Mouse (Mus musculus): ENCODE results near the gene Psd.

The Psd gene

DNA sequence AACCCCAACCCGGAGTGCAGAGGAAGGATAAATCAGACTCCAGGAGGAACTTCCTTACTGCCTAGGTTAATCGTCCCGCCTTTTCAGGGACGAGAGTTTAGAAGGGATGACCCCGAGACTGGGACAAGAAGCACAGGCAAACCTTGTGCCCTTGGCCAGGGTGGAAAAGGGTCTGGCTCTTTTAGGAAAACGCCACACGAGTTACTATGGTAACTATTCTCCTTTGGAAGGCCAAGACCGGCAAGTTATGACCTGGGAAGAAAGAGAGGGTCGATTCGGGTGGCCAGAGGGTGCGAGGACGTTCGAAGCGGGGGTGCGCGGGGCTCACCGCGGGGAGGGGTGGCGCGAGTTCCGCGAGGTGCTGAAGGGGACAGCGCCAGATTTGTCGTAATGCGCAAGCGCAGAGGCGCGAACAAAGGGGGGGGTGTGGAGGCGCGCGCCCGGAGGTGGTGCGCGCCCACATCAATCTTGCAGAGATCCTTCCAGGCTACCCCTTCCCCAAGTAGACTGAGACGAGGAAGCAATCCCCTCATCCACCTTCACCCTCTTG is at the start of gene Psd:
TSS of gene Psd (minus strand) at position 401 of the 550 bp plus-strand sequence.
- DNase-seq (ENCODE audit: low spot score in 2 of 2), result no peak

DNA sequence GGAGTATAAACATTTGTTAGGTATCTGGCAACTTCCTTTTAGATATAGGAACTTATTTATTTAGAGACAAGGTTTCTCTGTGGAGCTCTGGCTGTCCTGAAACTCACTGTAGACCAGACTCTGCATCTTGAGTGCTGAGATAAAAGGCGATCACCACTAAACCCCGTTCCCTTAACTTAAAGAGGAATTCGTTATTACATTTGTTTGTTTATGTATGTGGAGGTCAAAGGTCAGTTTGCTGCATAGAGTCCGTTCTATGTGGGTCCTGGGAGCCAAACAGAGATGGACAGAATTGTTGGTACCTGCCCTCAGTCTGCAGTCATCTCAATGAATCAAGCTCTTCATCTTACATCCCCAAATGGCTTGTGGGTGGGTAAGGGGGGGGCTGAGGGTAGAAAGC is 48.9 kb upstream of the Psd start:
- no peak for DNase-seq (ENCODE audit: low spot score in 2 of 2)

DNA sequence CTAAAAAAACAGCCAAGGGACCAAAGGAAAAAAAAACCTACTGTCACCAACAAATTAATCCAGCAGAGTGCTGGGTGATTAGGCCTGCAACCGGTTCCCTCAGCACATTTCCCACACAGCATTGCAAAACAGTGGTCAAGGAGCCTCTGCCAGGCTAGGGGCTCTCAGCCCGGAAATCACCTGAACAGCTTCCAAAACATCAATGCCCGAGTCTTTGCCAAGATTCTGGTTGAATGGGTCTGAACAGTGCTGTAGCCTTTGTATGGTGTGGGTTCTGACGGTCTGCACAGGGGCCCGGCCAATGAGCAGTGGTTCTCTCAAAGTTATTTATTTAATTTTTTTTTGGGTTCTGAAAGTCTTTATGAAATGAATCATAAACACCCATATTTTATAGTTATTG is 48.5 kb upstream of the Psd start:
- DNase-seq (ENCODE audit: low spot score in 2 of 2), result no peak

DNA sequence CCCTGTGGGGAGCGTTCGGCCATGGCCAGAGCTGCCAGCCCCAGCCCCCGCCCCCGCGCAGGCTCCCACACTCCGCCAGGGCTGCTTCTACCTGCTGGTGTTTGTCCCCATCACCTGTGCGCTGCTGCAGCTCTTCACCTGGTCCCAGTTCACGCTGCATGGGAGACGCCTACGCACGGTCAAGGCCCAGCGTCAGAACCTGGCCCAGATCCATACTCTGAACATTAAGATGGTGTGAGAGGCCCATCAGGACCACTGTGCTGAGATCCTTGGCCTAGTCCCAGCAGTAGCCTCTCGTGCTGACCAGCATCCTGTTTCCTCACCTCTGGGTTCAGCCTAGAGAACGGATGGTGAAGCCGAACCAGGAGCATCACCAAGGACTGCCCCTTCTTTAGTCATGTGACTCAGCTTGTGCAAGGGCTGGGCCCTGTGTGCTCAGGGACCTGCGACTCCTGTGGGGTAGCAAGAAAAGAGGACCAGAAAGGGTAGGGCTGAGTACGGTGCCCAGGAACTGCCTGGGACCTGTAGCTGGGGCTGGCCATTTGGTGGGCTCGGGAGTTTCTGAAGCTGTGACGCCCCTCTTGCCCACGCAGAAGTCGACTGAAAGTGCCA is 47.6 kb upstream of the Psd start:
- no peak for DNase-seq (ENCODE audit: low spot score in 2 of 2)

DNA sequence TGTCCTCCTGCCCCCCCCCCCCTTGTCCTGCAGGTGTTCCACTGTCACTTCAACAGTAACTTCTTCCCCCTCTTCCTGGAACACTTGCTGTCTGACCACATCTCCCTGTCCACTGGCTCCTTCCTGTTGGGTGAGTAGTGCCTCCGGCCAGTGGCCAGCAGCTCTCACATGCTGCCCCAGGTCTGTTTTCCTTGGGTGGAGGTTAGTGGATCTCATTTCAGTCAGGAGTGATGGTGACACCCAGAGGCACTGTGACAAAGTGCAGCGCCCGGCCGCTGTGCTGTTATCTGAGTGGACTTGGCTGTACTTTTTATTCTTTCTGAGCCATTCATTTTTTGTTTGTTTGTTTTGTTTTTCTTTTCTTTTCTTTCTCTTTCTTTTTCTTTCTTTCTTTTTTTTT is 42.2 kb upstream of the Psd start:
- DNase-seq (ENCODE audit: low spot score in 2 of 2), result peak; percentile 33 to 34

DNA sequence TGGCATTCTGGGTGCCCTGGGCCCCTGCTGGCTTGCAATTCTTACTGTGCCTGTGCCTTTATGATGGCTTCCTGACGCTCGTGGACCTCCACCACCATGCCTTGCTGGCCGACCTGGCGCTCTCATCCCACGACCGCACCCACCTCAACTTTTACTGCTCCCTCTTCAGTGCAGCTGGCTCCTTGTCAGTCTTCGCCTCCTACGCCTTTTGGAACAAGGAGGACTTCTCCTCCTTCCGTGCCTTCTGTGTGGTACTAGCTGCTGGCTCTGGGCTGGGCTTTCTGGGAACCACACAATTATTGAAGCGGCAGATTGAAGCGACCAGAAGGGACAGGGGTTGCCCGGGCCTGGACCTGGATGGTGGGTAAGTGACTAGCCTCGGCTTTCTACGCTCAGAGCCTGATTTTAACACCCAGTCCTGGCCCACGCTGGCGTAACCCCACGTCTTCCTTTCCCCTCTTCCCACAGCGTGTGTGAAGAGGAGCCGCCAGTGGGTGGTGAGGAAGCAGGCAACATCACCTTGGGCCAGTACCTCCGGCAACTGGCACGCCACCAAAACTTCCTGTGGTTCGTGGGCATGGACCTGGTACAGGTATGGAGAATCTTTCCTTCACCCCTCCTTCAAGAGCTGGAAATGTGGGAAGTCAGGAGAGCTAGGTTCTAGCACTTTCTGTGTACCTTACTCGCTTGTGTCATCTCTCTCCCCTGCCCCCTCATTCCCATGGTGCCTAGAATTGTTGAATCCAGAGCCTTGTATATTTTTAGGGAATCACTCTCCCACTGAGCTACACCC is 41.0 kb upstream of the Psd start:
- DNase-seq (ENCODE audit: low spot score in 2 of 2), result no peak

DNA sequence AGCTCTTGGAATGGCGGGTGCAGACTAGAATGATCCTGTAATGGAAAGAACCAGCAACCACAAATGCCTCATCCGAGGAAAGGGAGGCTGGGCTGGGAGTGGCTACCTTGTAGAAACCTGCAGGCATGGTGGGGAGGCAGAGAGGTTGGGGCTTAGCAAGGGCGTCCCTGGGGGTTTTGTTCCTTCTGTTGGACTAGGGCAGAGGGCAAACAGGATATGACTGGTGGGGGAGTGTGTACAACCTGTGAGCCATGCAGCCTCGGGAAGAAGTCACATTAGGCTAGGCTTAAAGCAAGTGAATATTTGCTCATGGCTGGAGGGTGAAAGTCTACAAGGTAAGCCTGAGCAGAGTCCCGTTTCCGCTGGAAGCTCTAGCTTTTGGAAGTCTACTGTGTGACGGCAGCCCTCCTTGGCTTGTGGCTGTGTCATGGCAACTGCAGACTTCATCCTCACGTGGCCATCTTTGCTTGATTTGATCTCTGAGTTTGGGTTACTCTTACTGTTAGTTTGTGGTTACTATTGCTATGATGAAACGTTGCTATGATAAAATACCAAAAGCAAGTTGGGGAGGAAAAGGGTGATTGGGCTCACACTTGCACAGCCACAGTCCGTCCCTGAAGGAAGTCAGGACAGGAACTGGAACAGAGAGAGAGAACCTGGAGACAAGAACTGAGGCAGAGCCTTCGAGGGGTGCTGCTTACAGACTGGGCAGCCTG is 36.5 kb upstream of the Psd start:
- DNase-seq (ENCODE audit: low spot score in 2 of 2), result no peak

DNA sequence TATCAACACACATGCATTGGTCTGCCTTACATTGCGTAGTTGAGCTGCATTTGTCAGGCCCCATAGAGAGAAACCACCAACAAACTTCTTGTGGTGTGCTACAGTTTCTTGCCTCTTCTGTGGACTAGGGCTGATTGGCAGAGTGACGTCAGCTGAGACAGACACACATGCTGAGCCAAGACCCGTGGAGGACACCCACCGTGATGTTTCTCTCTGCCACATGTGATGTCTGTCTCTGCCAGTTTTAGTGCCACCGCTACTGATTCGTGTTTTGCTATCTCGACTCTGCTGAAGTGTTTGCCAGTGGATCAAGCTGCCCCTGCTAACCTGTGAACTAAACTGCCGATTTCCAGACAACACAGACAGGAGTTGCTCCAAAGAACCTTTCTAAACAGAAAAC is 35.1 kb upstream of the Psd start:
- no peak for DNase-seq (ENCODE audit: low spot score in 2 of 2)

DNA sequence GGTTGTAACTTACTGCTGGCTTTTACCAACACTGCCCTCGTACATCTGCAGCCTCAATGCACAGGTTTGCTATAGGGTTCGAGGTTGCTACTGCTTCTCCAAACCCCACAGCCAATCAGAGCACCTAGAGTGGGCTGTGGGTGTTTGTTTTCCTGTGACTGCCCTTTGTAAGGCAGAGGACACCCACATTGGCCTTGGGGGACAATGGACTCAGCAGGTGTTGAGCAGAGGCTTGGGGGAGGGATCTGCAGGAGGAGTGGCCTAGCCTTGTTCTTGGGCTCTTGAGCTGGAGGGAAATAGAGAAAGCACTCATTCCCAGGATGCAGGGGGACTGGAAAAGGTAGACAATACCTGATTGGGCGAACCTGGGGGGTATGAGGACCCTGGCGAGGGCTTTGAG is 31.4 kb upstream of the Psd start:
- DNase-seq (ENCODE audit: low spot score in 2 of 2), result no peak

DNA sequence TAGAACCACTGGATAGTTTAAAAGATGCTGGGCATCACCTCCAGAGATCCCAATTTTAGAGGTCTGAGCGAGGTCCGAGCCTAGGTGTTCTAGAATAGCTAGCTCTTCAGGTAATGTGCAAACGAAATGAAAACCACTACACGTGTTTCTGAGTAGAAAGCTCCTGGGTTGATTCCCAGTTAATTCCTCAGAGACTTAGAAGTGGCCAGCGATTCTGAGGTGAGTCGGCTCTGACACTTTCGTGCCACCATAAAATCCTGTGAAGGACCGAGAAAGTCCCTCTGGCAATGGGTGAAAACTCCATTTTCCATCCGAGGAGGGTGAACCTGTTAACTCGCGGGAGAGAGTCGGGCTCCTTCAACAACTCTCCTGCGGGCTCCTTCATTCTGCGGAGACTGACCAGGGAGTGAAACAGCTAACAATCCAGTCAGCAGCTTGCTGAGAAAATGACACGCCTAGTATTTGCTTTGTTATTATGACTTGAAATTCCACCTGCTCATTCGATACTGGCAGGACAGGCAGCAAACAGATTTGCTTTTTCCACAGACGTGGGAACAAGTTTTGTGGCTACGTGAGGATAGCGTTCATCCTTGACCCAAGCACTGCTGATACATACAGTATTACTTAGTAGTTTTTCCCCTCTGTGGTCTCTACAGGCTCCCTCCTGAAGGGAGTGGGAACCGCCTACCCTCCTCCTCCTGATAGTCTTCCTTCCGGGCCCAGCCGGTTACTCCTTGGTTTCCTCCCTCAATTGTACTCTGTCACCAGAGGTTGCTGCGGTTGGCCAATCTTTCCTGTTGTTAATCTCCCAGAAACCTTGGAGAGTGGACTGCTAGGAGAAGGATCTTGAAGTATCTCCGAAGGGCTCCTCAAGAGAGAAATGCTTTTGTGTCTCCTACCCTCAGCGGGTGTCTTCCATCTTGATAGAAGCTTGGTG is 30.7 kb upstream of the Psd start:
- no peak for DNase-seq (ENCODE audit: low spot score in 2 of 2)

DNA sequence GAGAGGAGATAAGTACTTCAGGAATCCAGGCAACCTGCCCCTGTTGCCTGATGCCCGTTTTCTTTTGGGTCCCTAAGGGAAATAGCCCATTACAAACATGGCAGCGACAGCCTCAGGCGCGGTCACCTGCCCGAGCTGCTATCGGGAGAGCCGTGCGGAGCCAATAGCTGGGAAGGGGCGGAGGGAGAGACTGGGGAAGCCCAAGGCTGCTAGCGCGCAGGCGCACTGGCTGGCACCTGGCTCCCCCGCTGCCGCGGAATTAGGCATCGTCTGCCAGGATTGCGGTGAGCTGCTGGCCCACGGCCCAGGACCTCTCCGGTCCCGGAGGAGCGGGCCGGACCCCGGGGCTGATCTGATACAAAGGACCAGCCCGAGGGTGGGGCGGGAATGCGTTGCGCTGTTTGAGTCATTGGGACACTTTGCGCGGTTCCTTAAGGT is 29.8 kb upstream of the Psd start:
- peak; percentile 81 for DNase-seq (ENCODE audit: low spot score in 2 of 2)

DNA sequence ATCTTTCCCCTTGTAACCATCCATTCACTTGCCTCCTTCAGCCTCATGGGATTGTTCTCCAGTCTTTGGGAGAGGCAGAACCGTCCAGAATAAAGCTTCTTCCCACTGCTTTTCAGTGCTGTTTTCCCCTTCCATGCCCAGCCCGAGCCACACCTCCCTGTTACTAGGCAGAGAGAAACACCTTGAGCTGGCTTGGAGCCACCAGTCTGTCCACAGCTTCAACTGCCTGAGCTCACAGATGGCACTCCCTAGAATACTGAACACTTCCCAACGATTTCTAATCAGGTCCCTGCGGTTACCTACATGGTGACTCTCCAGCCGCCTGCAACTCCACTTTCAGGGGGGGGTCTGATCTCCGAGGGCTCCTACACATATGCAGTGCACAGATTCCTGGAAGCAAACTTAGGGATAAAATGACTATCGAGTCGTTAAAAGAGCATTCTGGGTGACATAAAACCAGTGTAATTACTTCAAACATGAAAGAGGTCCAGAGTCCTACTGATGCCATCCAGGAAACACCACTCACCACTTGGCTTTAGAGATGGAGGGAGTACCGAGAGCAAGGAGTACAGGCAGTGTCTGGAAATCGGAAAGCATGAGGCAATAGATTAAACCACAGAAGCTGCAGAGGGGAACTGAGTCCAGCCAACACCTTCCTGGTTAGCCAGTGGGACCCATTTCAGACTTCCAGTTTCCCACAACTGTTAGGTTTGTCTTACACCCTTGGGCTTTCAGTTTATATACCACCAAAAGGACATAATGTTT is 23.4 kb upstream of the Psd start, which contains the start of gene 2310034G01Rik:
TSS of gene 2310034G01Rik (minus strand) at position 135 of the 765 bp plus-strand sequence.
- no peak for DNase-seq (ENCODE audit: low spot score in 2 of 2)

DNA sequence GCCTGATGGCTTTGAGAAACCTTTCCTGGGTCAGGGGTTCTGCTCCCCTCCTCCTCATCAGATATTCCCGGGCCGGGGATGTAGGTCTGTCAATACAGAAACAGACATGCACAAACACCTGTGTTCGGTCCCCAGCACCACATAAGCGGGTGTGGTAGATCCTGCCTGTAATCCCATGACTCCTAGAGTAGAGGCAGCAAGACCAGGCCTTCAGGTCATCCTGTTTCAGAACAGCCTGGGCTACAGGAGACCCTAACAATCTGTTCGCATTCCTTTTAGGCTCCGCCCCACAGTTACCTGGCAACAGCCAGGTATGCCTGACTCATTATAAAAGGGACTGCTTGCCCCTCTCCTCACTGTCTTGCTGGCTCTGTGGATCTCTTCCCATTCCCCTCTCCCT is 22.6 kb upstream of the Psd start:
- no peak for DNase-seq (ENCODE audit: low spot score in 2 of 2)

DNA sequence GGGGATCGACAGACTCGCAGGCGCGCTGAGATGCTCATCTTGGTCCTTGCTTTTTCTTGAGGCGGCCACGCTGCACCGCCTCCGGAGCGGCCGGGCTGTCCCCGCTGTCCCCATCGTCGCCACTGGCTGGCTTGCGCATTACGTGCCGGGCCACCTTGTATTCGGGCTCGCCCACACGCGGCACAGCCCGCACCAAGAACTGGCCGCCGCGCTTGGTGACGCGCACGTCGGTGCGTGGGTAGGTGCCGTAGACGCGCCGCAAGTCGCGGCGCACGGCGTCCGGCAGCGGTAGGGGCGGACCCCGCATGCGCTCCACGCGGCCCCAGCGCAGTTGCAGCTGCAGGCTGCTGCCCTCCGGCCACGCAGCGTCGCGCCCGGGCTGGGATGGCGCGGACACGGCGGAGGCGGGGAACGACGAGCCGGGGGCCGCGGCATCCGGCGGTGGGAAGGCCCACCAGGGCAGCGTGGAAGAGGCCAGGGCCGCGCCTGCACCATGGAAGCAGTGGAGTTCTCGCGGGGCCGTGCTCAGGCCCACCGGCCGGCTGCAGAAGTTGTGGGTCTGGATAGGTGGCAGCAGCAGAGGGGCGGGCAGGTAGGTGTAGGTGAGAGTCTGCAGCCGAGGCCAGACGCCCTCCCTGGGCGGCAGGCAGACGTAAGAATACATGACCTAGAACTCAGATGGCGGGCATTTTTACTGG is 22.0 kb upstream of the Psd start:
- DNase-seq (ENCODE audit: low spot score in 2 of 2), result peak; percentile 47 to 55

DNA sequence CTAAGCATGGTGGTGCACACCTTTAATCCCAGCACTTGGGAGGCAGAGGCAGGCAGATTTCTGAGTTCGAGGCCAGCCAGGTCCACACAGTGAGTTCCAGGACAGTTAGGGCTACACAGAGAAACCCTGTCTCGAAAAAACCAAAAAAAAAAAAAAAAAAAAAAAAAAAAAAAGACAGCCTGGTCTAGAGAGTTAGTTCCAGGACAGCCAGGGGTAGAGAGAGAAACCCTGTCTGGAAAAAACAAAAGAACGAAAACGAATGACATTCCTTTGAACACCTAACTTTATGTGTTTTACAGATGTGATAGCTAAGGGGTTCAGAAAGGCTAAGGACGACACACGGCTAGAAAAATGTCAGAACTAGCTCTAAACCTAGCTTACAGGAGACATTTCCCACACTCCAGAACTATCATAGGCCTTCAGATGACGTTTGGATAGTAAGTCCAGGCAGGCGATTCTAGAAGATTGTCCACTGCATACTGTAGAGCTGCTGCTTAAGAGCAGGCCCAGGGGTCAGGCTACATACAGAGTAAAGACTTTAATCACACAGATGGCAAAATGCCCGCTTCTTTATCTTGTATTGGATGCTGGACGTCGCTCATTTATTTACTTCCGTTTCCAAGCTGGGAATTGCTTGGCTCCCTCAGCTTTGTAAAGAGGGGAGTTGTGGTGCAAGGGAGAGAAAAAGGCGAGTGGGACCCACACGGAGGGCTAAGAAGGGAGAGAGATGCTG is 21.1 kb upstream of the Psd start:
- DNase-seq (ENCODE audit: low spot score in 2 of 2), result no peak

DNA sequence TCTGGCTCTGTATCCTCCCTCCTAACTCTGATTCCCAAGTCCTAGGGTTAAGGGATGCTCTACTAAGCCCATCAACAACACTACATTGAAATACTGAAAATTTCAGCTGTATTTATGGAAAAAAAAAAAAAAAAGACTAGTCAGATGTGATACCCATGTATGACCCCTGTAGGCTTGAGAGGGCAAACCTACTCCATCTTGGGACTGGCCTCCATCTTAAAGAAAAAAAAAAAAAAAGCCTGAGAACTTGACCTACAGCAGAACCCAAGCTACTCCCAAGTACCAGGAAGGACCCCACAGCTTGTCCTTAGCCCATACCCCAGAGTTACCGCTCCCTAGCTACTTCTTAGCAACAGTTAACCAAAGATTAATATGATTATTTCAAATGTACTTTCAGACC is 20.2 kb upstream of the Psd start:
- no peak for DNase-seq (ENCODE audit: low spot score in 2 of 2)

DNA sequence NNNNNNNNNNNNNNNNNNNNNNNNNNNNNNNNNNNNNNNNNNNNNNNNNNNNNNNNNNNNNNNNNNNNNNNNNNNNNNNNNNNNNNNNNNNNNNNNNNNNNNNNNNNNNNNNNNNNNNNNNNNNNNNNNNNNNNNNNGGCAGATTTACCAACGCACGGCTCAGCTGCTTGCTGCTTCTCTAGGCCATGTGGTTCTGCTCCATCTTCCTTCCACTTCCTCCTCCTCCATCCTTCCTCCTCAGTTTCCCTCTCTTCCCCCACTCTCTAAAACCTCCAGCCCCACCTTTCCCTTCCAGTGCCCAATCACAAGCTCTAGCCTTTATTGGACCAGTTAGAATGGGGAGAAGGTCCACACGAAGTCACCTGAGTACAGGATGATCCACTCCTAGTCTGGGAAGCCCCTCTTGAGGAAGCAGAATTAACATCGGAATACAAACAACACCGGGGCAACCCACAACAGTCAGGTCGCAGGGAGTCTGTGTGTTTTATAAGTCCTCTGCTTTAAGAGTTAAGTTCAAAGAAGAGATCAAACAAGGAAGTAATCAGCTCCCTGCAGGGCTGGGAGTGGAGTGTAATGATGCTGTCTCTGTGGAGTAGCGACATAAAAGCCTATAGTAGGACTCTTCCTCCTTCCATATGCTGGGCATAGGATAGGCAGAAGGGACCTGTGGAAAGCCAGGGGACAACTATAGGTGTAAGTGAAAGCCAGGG is 17.9 kb upstream of the Psd start:
- no peak for DNase-seq (ENCODE audit: low spot score in 2 of 2)

DNA sequence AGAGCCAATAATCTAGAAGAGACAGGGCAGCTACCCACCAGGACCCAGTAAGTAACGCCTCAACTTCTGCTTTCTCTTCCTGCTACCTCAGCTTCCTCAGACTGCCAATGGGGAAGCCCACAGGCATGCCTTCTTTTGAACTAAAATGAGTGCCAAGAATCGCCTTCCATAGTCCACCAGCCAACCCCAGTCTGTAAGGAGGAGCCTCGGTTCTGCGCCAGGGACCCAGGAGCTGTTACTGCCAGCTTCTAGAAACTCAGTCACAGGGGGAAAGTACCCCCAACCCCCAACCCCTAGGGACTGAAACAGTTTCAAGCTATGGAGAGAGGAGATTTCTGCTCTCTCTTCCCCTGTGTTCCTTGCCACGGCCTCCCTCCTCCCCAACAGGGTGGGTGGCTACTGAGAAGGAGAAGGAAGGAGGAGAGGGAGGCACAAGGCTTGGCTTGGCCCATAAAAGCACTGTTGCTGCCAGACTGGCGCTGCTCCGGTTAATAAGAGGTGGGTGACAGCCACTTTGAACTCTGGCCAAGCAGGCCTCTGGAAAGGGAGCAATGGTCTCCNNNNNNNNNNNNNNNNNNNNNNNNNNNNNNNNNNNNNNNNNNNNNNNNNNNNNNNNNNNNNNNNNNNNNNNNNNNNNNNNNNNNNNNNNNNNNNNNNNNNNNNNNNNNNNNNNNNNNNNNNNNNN is 12.5 kb upstream of the Psd start:
- peak; percentile 70 to 77 for DNase-seq (ENCODE audit: low spot score in 2 of 2)

All from spleen, postnatal 36 days (tissue).